Mouse (Mus musculus): ENCODE measurements around the gene Kcng1.

- TF ChIP-seq CTCF (IDR thresholded peaks at IDR 0.05; ENCODE audit: borderline replicate concordance, extremely low read depth, insufficient read depth, insufficient read length) (no peak), POLR2A (IDR thresholded peaks at IDR 0.05; ENCODE audit: borderline replicate concordance, extremely low read depth, insufficient read depth, insufficient read length, poor library complexity, severe bottlenecking) (no peak)
Measured at GRCm38 (mm10) chr2:168292041-168292440, 10.5 kb upstream of the Kcng1 start.

Measured in brain, embryonic 14.5 days (tissue).